Mouse (Mus musculus) small intestine, adult 2 months (tissue): ENCODE measurements around the gene Stk32b.

Experiments
- CTCF ChIP-seq: fragments of 200-500 bp; IDR thresholded peaks from 2 replicates; pipeline ENCODE4 v1.5.1; 2012; ENCODE audit warnings: low read depth, mild to moderate bottlenecking, control low read depth, inconsistent platforms, low read length, moderate library complexity, mixed read lengths; ENCODE audit not compliant: insufficient replicate concordance, insufficient read length; ENCODE audit errors: extremely low read depth
- POLR2A ChIP-seq: fragments of 200-500 bp; IDR thresholded peaks from 2 replicates; pipeline ENCODE4 v1.6.1; 2012; ENCODE audit warnings: low read depth, mild to moderate bottlenecking, control low read depth, inconsistent platforms, low read length, moderate library complexity

DNA sequence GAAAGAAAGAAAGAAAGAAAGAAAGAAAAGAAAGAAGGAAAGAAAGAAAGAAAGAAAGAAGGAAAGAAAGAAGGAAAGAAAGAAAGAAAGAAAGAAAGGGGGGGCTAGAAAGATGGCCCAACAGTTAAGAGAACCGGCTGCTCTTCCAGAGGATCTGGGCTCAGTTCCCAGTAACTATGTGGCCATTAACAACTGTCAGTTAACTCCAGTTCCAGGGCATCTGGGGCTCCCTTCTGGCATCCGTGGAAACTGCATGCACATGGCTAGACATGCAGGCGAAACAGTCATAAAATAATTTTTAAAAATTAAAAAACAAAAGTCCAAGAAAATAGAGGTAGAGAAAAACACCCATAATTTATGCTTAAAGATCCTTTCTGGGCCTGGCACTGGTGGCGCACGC is 181.7 kb downstream of the Stk32b start:
- TF ChIP-seq POLR2A (no peak), CTCF (no peak)
